Mouse (Mus musculus): ENCODE data around the gene Apba2. TPM values are rescaled to one million over a fixed set of nuclear protein-coding genes. Genes with fewer than 3 reads are reported as not detected.

Apba2 gene
- total RNA-seq, 1 experiment from 2014 or later: not detected

DNA sequence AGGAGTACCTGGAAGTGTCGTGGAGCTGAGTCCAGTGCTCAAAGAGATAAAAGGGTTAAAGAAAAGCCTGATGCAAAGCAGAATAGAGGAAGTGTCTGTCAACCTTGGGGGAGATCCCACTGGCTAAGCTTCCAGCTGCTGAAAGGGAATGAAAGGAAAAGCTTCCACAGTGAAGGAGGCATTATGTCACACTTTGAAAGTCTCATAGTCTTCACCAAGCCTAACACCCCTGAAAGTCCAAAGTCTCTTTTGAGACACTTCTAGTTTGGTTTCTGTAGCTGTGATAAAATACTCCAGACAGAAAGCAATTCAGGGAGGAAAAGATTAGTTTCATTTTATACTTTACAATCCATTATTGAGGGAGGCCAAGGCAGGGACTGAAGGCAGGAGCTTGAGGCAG is 141.4 kb downstream of the Apba2 start:
- no peak for ATAC-seq (replicated peaks; ENCODE audit: low read depth, poor library complexity, severe bottlenecking)

- no peak for ATAC-seq (replicated peaks; ENCODE audit: low read depth, poor library complexity, severe bottlenecking)
These were observed 144.0 kb downstream of the Apba2 start for GRCm38 (mm10) chr7:64645458-64645857.

- no peak for ATAC-seq (replicated peaks; ENCODE audit: low read depth, poor library complexity, severe bottlenecking)
These were observed 144.5 kb downstream of the Apba2 start for GRCm38 (mm10) chr7:64646046-64646445.

GRCm38 (mm10) chr7:64648947-64649607 is 147.6 kb downstream of the Apba2 start:
- no peak for ATAC-seq (replicated peaks; ENCODE audit: low read depth, poor library complexity, severe bottlenecking)

GRCm38 (mm10) chr7:64651963-64652362 is 150.5 kb downstream of the Apba2 start:
- no peak for ATAC-seq (replicated peaks; ENCODE audit: low read depth, poor library complexity, severe bottlenecking)

GRCm38 (mm10) chr7:64656787-64657186 is 155.3 kb downstream of the Apba2 start:
- no peak for ATAC-seq (replicated peaks; ENCODE audit: low read depth, poor library complexity, severe bottlenecking)

DNA sequence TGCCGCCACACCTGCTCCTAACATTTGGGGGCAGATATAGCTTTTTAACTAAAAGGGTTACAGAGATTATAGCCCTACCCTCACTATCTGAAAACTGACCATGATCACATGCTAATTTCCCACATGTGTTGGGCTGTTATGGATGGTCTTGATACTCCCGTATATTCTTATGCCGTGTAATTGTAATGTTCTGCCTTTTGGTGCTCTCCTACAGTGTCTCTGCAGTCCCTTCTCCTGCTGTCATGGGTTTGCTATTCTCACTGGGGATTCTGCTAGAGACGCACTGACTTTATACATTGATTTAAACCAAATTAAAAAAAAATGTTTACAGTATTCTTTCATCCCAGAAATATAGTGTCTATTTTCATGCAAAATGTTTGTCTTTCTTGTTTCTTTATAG is 157.4 kb downstream of the Apba2 start:
- ATAC-seq (replicated peaks; ENCODE audit: low read depth, poor library complexity, severe bottlenecking): no peak

- ATAC-seq (replicated peaks; ENCODE audit: low read depth, poor library complexity, severe bottlenecking): no peak
These were observed 157.8 kb downstream of the Apba2 start for GRCm38 (mm10) chr7:64659328-64659727.

DNA sequence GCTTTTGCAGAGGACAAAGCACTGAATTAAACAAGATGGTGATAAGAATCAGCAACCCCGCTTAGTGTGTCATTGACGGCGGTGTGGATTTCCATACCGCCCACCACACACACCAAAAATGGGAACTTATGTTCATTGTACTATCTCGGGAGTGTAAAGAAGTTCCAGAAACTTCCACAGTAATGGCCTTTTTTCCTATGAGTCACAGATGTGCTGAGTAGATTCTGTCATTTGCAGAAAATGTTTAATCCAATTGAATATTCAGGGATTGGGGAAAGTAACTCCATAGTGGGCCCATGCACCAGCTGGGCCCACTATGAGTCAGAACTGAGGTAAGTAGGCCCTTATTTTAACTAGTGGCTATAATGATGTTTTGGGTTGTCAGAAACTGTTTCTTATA is 161.0 kb downstream of the Apba2 start:
- no peak for ATAC-seq (replicated peaks; ENCODE audit: low read depth, poor library complexity, severe bottlenecking)

- no peak for ATAC-seq (replicated peaks; ENCODE audit: low read depth, poor library complexity, severe bottlenecking)
These were observed 162.1 kb downstream of the Apba2 start for GRCm38 (mm10) chr7:64663600-64663999.

DNA sequence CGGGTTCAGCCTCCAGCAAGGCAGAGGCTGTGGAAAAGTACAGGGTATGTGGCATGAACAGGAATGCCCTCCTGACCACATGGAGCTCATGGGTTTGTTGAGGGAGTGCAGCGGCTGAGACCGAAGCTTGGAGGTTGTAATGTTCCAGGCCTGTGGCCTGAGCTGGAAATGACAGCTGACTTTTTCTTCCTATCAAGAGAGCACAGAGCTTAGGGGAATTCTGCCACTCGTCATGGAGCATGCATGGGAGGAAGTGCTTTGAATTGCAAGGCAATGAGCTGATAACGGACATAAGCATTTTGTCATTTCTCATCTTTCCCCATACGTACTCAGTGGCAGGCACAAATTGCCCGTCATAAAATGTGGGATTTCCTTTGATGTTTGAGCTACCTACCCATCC is 163.6 kb downstream of the Apba2 start:
- ATAC-seq (replicated peaks; ENCODE audit: low read depth, poor library complexity, severe bottlenecking): no peak

- ATAC-seq (replicated peaks; ENCODE audit: low read depth, poor library complexity, severe bottlenecking): no peak
These were observed 164.3 kb downstream of the Apba2 start for GRCm38 (mm10) chr7:64665716-64666298.

- ATAC-seq (replicated peaks; ENCODE audit: low read depth, poor library complexity, severe bottlenecking): no peak
These were observed 166.5 kb downstream of the Apba2 start for GRCm38 (mm10) chr7:64667959-64668358.

- ATAC-seq (replicated peaks; ENCODE audit: low read depth, poor library complexity, severe bottlenecking): no peak
These were observed 178.4 kb downstream of the Apba2 start for GRCm38 (mm10) chr7:64679771-64680479.

DNA sequence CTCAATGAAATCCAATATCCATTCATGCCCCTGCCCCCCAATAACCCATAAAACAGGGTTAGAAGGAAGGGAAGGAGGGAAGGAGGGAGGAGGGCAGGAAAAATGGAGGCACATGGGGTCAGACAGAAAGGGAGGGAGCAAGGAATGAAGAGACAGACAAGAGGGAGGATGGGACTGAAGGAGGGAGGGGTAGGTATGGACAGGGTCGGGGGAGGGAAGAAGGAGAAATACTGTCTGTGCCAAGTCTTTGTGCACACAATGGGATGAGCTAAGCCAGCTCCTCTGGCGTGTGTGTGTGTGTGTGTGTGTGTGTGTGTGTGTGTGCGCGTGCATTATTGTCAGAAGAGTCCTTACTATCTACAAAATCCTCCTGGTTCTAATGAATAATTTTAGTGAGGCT is 183.4 kb downstream of the Apba2 start:
- ATAC-seq (replicated peaks; ENCODE audit: low read depth, poor library complexity, severe bottlenecking): no peak

- ATAC-seq (replicated peaks; ENCODE audit: low read depth, poor library complexity, severe bottlenecking): no peak
These were observed 186.8 kb downstream of the Apba2 start for GRCm38 (mm10) chr7:64688115-64688817.

DNA sequence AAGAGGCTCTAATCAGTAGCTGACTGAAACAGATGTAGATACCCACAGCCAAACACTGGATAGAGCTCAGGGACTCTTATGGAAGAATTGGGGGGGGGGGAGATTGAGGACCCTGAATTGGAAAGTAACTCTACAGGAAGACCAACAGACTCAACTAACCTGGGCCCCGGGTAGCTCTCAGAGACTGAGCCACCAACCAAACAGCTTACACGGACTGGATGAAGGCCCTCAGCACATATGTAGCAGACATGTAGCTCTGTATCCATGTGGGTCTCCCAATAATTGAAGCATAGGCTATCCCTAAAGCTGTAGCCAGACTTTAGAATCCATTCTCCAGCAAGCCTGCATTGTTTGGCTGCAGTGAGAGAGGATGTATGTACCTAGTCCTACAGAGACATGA is 190.3 kb downstream of the Apba2 start:
- no peak for ATAC-seq (replicated peaks; ENCODE audit: low read depth, poor library complexity, severe bottlenecking)

DNA sequence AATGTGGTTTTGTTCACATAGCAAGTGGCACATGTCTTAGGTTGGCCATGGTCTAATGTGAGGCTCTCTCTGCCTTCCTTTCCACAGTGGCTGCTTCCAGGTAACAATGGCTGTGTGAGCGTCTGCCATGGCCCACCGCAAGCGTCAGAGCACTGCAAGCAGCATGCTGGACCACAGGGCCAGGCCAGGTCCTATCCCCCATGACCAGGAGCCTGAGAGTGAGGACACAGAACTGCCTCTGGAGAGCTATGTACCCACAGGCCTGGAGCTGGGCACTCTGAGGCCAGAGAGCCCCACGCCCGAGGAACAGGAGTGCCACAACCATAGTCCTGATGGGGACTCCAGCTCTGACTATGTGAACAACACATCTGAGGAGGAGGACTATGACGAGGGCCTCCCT is 193.4 kb downstream of the Apba2 start:
- no peak for ATAC-seq (replicated peaks; ENCODE audit: low read depth, poor library complexity, severe bottlenecking)

DNA sequence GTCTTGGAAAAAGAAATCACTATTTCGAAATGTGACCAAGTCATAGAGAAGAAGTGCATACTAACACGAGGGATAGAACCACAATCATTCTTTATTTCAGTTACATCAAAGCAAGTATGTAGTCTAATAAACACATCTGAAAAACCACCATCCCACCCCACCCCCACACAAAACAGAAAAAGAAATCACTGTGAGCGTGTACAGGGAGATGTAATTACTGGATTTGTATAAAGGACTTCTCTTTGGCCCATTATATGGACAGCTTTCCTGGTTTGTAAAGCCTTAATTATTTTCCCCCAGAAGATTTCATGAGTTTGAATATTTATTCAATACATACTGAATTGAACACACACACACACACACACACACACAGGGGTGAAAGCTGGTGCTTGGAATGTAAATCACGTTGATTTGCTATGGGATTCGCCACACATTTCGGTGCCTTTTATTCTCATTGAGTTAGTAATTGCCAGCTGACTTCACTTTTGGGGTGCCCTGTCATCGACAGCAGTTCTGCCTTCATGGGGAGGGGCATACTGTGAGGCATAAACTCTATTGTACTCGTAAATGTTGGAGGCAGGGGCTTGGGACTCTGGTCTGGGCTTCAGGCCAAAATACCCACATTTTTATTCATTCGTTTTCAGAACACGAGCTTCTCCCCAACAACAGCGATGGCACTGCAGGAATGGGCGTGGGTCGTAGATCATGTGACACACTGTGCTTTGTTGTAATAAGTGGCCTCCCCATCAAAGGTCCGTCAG is 195.2 kb downstream of the Apba2 start:
- no peak for ATAC-seq (replicated peaks; ENCODE audit: low read depth, poor library complexity, severe bottlenecking)

DNA sequence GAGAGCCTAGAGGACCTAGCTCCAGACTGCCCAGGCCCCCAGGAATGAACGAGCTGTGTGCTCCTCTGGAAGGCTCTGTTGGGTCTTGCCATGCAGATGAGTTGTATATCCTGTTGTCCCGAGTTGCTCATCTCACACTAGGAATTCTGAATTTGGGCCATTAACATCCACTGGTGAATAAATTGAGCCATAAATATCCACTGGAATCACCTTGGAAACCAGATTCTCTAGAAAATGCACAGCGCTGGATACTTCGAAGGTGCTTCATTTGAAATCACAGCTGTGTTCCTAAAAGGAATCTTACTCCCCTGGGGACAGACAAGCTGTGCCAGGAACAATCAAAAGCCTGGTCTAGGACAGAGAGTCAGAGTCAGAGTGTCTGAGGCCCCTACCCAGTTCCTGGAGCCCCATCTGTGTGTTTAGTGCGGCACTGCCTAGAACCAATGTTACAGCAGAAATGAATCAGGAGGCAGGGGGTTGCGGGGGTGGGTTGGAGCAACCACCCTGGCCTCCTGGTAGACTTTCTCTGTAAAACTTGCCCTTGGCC is 196.4 kb downstream of the Apba2 start:
- no peak for ATAC-seq (replicated peaks; ENCODE audit: low read depth, poor library complexity, severe bottlenecking)
